Mouse (Mus musculus): ENCODE measurements around the gene Uhrf2.

DNA sequence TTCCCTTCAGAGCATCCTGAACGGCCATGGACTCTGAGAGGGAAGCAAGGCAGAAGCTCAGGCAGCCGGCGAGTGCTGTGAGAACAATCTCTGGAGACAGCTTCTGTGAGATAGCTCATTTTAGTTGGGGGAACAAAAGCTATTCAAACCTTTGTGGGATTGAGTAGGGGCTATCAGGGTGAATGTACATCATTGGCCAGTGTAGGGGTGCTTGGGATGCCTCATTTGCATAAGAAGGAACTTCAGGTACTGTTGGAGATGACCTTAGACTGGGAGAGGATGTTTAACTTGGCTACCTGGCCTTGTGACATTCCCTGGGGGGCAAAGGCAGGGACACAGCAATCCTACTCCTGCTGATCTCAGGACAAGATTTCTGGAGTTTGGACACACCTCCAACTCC lies 23.9 kb upstream of the Uhrf2 start:
- no peak for TF ChIP-seq E2F4 (IDR thresholded peaks at IDR 0.05; ENCODE audit: insufficient replicate concordance, low read depth, low read length)
- no peak for TF ChIP-seq RAD21 (IDR thresholded peaks at IDR 0.05; ENCODE audit: low read depth, low read length)
- no peak for TF ChIP-seq RCOR1 (conservative IDR thresholded peaks at IDR 0.05; ENCODE audit: low read depth, low read length)
- TF ChIP-seq CTCF (conservative IDR thresholded peaks at IDR 0.05 in 1 of 2, IDR thresholded peaks at IDR 0.05 in 1 of 2; ENCODE audit: low read depth in 2 of 2, low read length in 2 of 2), result no peak
- TF ChIP-seq TCF12 (IDR thresholded peaks at IDR 0.05; ENCODE audit: low read depth, low read length), result no peak
- TF ChIP-seq POLR2A (IDR thresholded peaks at IDR 0.05; ENCODE audit: low read depth, low read length), result no peak
- no peak for TF ChIP-seq BHLHE40 (IDR thresholded peaks at IDR 0.05; ENCODE audit: low read depth, low read length)
- TF ChIP-seq POLR2AphosphoS2 (IDR thresholded peaks at IDR 0.05; ENCODE audit: low read depth, low read length), result no peak
- no peak for TF ChIP-seq UBTF (IDR thresholded peaks at IDR 0.05; ENCODE audit: low read depth, low read length)
- TF ChIP-seq EP300 (IDR thresholded peaks at IDR 0.05; ENCODE audit: low read length), result no peak
- no peak for TF ChIP-seq MXI1 (IDR thresholded peaks at IDR 0.05; ENCODE audit: low read depth, low read length)
- TF ChIP-seq SIN3A (IDR thresholded peaks at IDR 0.05; ENCODE audit: low read length), result no peak
